Comparison of ENCODE assay signal across 26 mouse cellular contexts in the genomic region with DNA sequence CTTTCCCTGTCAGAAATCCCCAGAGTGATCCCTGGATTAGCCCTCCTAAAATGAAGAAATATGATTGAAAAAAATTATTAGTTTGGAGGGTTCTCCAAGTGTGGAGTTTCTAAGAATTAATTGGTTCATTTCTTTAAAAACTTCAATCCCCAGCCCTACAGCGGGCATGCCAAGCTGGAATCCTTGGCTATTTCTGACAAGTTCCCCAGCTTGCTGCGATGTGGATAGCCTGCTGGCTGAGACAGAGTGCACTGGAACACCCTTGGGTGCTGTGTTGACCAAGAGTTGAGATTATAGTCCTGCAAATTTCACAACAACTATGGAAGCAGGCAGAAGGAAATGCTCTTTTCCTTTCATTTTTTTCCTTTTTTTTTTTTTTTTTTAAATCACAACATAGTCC. TPM values are rescaled to one million over a fixed set of nuclear protein-coding genes. Genes with fewer than 3 reads are reported as not detected.
DNase-seq lines count a peak whose midpoint lies in the region; ATAC-seq and TF ChIP-seq lines count a peak whose summit lies in the region.
"Had no signal": no experiment of that assay in that cellular context is flagged by ENCODE, and none has a peak within 500 bp of the region (broad histone marks: within the 10 kb centered on the region; RNA-seq: fewer than 3 reads in every experiment).

No protein-coding gene starts in this region.

- TF ChIP-seq CTCF in intestine, postnatal 0 days (IDR thresholded peaks at IDR 0.05; ENCODE audit: low read depth) = no peak
- no peak for TF ChIP-seq CTCF in embryonic fibroblast, embryonic 13.5 days (IDR thresholded peaks at IDR 0.05; ENCODE audit: borderline replicate concordance, insufficient read depth, low read length)

- TF ChIP-seq POLR2A in embryonic fibroblast, embryonic 13.5 days (IDR thresholded peaks at IDR 0.05; ENCODE audit: low read depth, low read length) = no peak

- H3K36me3 ChIP-seq in heart, embryonic 10.5 days = no peaks in the 10 kb centered on the region
- H3K36me3 ChIP-seq in intestine, embryonic 14.5 days (ENCODE audit: control insufficient read depth, insufficient read depth, low read length) = no peaks in the 10 kb centered on the region
- no peaks in the 10 kb centered on the region for H3K36me3 ChIP-seq in intestine, postnatal 0 days (ENCODE audit: control insufficient read depth, insufficient read depth)
- H3K36me3 ChIP-seq: embryonic facial prominence, embryonic 10.5 days; embryonic facial prominence, embryonic 12.5 days; forebrain, embryonic 10.5 days; forebrain, embryonic 12.5 days; G1E had no signal

- peak; percentile 92 for DNase-seq in heart, adult 11 months
- no peak for DNase-seq in heart, embryonic 10.5 days (ENCODE audit: low spot score)
- peak; percentile 24 for DNase-seq in intestine, embryonic 14.5 days (ENCODE audit: low spot score)
- peak; percentile 24 for DNase-seq in 3T3-L1 (ENCODE audit: low read depth, low spot score)
- no peak for DNase-seq in ovary, postnatal 36 days (ENCODE audit: low spot score)
- DNase-seq: adrenal gland, adult 8-10 months; adrenal gland, postnatal 14 days; adrenal gland, postnatal 36 days; cerebellum, adult 11-12 months; cerebellum, adult 2 months; cerebellum, adult 9-10 months; cerebellum, postnatal 10 days; cerebellum, postnatal 25 days had no signal

- H3K27me3 ChIP-seq in heart, embryonic 10.5 days (ENCODE audit: insufficient read depth, poor library complexity, severe bottlenecking) = no peaks in the 10 kb centered on the region
- H3K27me3 ChIP-seq in intestine, embryonic 14.5 days (replicated peaks; ENCODE audit: control insufficient read depth, insufficient read depth, low read length) = no peaks in the 10 kb centered on the region
- H3K27me3 ChIP-seq in intestine, postnatal 0 days (replicated peaks; ENCODE audit: control insufficient read depth, insufficient read depth, low read length) = no peaks in the 10 kb centered on the region
- H3K27me3 ChIP-seq: embryonic facial prominence, embryonic 12.5 days; forebrain, embryonic 12.5 days; Patski had no signal

- no peak overlapping the region for H3K27ac ChIP-seq in heart, embryonic 10.5 days
- no peak overlapping the region for H3K27ac ChIP-seq in intestine, embryonic 14.5 days (ENCODE audit: low read depth)
- no peak overlapping the region for H3K27ac ChIP-seq in intestine, postnatal 0 days (ENCODE audit: low read depth, low read length)
- peak overlapping the region; percentile 68; the same call in 1 of the 2 replicates for H3K27ac ChIP-seq in embryonic fibroblast, embryonic 13.5 days (ENCODE audit: insufficient read depth, low read length)
- H3K27ac ChIP-seq: embryonic facial prominence, embryonic 10.5 days; embryonic facial prominence, embryonic 12.5 days; forebrain, embryonic 10.5 days; forebrain, embryonic 12.5 days had no signal

- no peaks in the 10 kb centered on the region for H3K9me3 ChIP-seq in heart, embryonic 10.5 days
- H3K9me3 ChIP-seq in intestine, embryonic 14.5 days (ENCODE audit: control insufficient read depth, low read length) = no peaks in the 10 kb centered on the region
- H3K9me3 ChIP-seq in intestine, postnatal 0 days (ENCODE audit: control insufficient read depth) = no peaks in the 10 kb centered on the region
- H3K9me3 ChIP-seq: embryonic facial prominence, embryonic 10.5 days; embryonic facial prominence, embryonic 12.5 days; forebrain, embryonic 10.5 days; forebrain, embryonic 12.5 days; G1E had no signal

- 84% methylated on average over 2 of the region's 2 CpGs for WGBS in heart, embryonic 10.5 days
- WGBS in intestine, embryonic 14.5 days = 89% methylated on average over 2 of the region's 2 CpGs
- WGBS in intestine, postnatal 0 days = 85% methylated on average over 2 of the region's 2 CpGs

- H3K4me1 ChIP-seq in heart, embryonic 10.5 days = peaks cover 13% of the 10 kb centered on the region
- H3K4me1 ChIP-seq in intestine, embryonic 14.5 days (replicated peaks; ENCODE audit: control insufficient read depth, insufficient read depth, low read length) = no peaks in the 10 kb centered on the region
- no peaks in the 10 kb centered on the region for H3K4me1 ChIP-seq in intestine, postnatal 0 days (replicated peaks; ENCODE audit: control insufficient read depth, insufficient read depth, low read length)
- peaks cover 22% of the 10 kb centered on the region for H3K4me1 ChIP-seq in embryonic fibroblast, embryonic 13.5 days (ENCODE audit: control insufficient read depth, insufficient read depth, low read length)

- ATAC-seq in intestine, embryonic 14.5 days (replicated peaks; ENCODE audit: low FRiP score, low TSS enrichment, low read depth) = no peak
- no peak for ATAC-seq in intestine, postnatal 0 days
- ATAC-seq: activated CD4-positive, CD25-positive, alpha-beta regulatory T cell, adult 4 months; forebrain, embryonic 14.5 days; forebrain, embryonic 16.5 days had no signal

- no peak overlapping the region for H3K9ac ChIP-seq in intestine, embryonic 14.5 days (ENCODE audit: low read length)
- H3K9ac ChIP-seq in intestine, postnatal 0 days (ENCODE audit: low read depth, low read length) = no peak overlapping the region
- H3K9ac ChIP-seq: embryonic facial prominence, embryonic 12.5 days; forebrain, embryonic 12.5 days had no signal

- no peak overlapping the region for H3K4me3 ChIP-seq in heart, embryonic 10.5 days
- H3K4me3 ChIP-seq in intestine, embryonic 14.5 days (ENCODE audit: low read depth, low read length) = no peak overlapping the region
- no peak overlapping the region for H3K4me3 ChIP-seq in intestine, postnatal 0 days (ENCODE audit: low read depth, low read length)
- no peak overlapping the region for H3K4me3 ChIP-seq in embryonic fibroblast, embryonic 13.5 days (ENCODE audit: insufficient read depth, low read length)
- H3K4me3 ChIP-seq: embryonic facial prominence, embryonic 10.5 days; embryonic facial prominence, embryonic 12.5 days; erythroblast, embryonic 14.5 days; forebrain, embryonic 10.5 days; forebrain, embryonic 12.5 days had no signal

- H3K4me2 ChIP-seq in intestine, embryonic 14.5 days (ENCODE audit: low read length) = no peak overlapping the region
- H3K4me2 ChIP-seq in intestine, postnatal 0 days (replicated peaks; ENCODE audit: low read depth) = no peak overlapping the region
- H3K4me2 ChIP-seq: embryonic facial prominence, embryonic 12.5 days; forebrain, embryonic 12.5 days had no signal

RNA-seq across cellular contexts. Expression of a gene that starts 7.8 kb away (rescaled TPM):
- 0.52 and 0.87 TPM in 2 replicates for polyA plus RNA-seq in heart, embryonic 10.5 days (2016; fragmentation: Nextera tagmentation; extraction: Ambion mirVana)
- polyA plus RNA-seq in intestine, embryonic 14.5 days (2014; fragmentation: Nextera tagmentation; extraction: Ambion mirVana) = 3.7 and 4.4 TPM in 2 replicates
- polyA plus RNA-seq in intestine, postnatal 0 days (2015; fragmentation: Nextera tagmentation; extraction: Ambion mirVana) = 3.4 and 3.6 TPM in 2 replicates
- polyA plus RNA-seq in embryonic fibroblast, embryonic 13.5 days (2011; ENCODE audit: insufficient read length, low read depth, missing spikeins) = 1.1 and 2.5 TPM in 2 replicates
- polyA plus RNA-seq: activated CD4-positive, CD25-positive, alpha-beta regulatory T cell, adult 4 months; G1E; Patski had no signal

RNA-seq across cellular contexts. Expression of a gene that starts 24.1 kb away (rescaled TPM):
- not detected in 2 replicates for polyA plus RNA-seq in heart, embryonic 10.5 days (2016; fragmentation: Nextera tagmentation; extraction: Ambion mirVana)
- 0.13 TPM in 1 of 2 replicates, not detected in the other for polyA plus RNA-seq in intestine, embryonic 14.5 days (2014; fragmentation: Nextera tagmentation; extraction: Ambion mirVana)
- polyA plus RNA-seq in intestine, postnatal 0 days (2015; fragmentation: Nextera tagmentation; extraction: Ambion mirVana) = not detected in 2 replicates
- polyA plus RNA-seq in embryonic fibroblast, embryonic 13.5 days (2011; ENCODE audit: insufficient read length, low read depth, missing spikeins) = not detected in 2 replicates
- polyA plus RNA-seq: cerebellum, adult 2 months; embryonic facial prominence, embryonic 10.5 days; embryonic facial prominence, embryonic 12.5 days; embryonic facial prominence, embryonic 14.5 days; erythroblast, embryonic 14.5 days; forebrain, embryonic 10.5 days; forebrain, embryonic 12.5 days; forebrain, embryonic 14.5 days; G1E; Patski had no signal

Comparison
In these comparisons a context has a peak if more than half of its experiments do, and no peak if none do; other contexts are left out.
1. DNase-seq: peak in heart, adult 11 months (single experiment), intestine, embryonic 14.5 days (single experiment) and 3T3-L1 (single experiment); none in heart, embryonic 10.5 days (single experiment) and ovary, postnatal 36 days (single experiment).